Mouse (Mus musculus): ENCODE data around the gene Svop.

- TF ChIP-seq CTCF (IDR thresholded peaks at IDR 0.05 in 2 of 3, conservative IDR thresholded peaks at IDR 0.05 in 1 of 3; ENCODE audit: control insufficient read depth in 1 of 3, insufficient read depth in 1 of 3, low read depth in 2 of 3, low read length in 3 of 3, poor library complexity in 1 of 3, severe bottlenecking in 1 of 3), result peak; percentile 27 to 42 (median 29); a peak in 5 of 6 replicates
- TF ChIP-seq POLR2A (IDR thresholded peaks at IDR 0.05; ENCODE audit: control insufficient read depth in 1 of 2, insufficient read depth in 1 of 2, low read depth in 1 of 2, low read length in 2 of 2, poor library complexity in 1 of 2), result no peak
- TF ChIP-seq E2F4 (IDR thresholded peaks at IDR 0.05; ENCODE audit: borderline replicate concordance, low read depth, low read length), result no peak
- no peak for TF ChIP-seq GATA1 (IDR thresholded peaks at IDR 0.05; ENCODE audit: low read depth, low read length)
- TF ChIP-seq MAX (IDR thresholded peaks at IDR 0.05; ENCODE audit: low read length), result no peak
Observed at GRCm38 (mm10) chr5:114070858-114071257, 20.5 kb downstream of the Svop start.
